Mouse (Mus musculus) left cerebral cortex, adult 18-20 months (tissue): ENCODE data around the gene Zfp872. TPM values are rescaled to one million over a fixed set of nuclear protein-coding genes. Genes with fewer than 3 reads are reported as not detected.
"Not testable (repeated sequence)": the region's sequence is repeated elsewhere in the genome, so short reads cannot be mapped to it uniquely, and the experiment has no call there.

Experiments
- DNase-seq, 2 experiments: peaks; one replicate each; pipeline ENCODE4 v3.0.0; 2021 to 2022; ENCODE audit warnings: low spot score in 2 of 2, mixed read lengths in 1 of 2
- long read RNA-seq, 2 experiments: library from polyadenylated mRNA; stranded (forward); transcript quantifications; one replicate each; pipeline ENCODE4 v2.0.0; 2021
- total RNA-seq, 2 experiments: library from RNA; stranded (reverse); gene quantifications; 2 replicates each; pipeline ENCODE4 v1.2.3; 2021

Zfp872 gene
- total RNA-seq = not detected
- long read RNA-seq, experiment 1 = 0 reads
- long read RNA-seq, experiment 2 = 0 reads

GRCm38 (mm10) chr9:22188025-22188611 lies at the start of gene Zfp872:
Zfp872 (plus strand) TSS chr9:22188090.
- peak; percentile 29 to 35 for DNase-seq

- DNase-seq = peak in 1 of 2 experiments; percentile 43
Measured at GRCm38 (mm10) chr9:22138480-22138879, 49.4 kb upstream of the Zfp872 start.

- no peak for DNase-seq
Measured at GRCm38 (mm10) chr9:22139746-22140145, 48.1 kb upstream of the Zfp872 start.

- DNase-seq = peak; percentile 91 to 94
Measured at GRCm38 (mm10) chr9:22143108-22144037, 44.5 kb upstream of the Zfp872 start.

GRCm38 (mm10) chr9:22144304-22144965 lies 43.5 kb upstream of the Zfp872 start:
- no peak for DNase-seq

GRCm38 (mm10) chr9:22149426-22150248 lies 38.3 kb upstream of the Zfp872 start:
- DNase-seq = no peak

GRCm38 (mm10) chr9:22150249-22150693 lies 37.6 kb upstream of the Zfp872 start:
- not testable (repeated sequence) for DNase-seq

- DNase-seq = no peak
Measured at GRCm38 (mm10) chr9:22150946-22151345, 36.9 kb upstream of the Zfp872 start.

- DNase-seq = no peak
Measured at GRCm38 (mm10) chr9:22153810-22154209, 34.1 kb upstream of the Zfp872 start.

- DNase-seq = peak; percentile 75 to 81
Measured at GRCm38 (mm10) chr9:22155614-22156013, 32.3 kb upstream of the Zfp872 start.

GRCm38 (mm10) chr9:22156497-22157245 lies 31.2 kb upstream of the Zfp872 start, which contains the start of gene Pigyl:
Pigyl (plus strand) TSS chr9:22156846.
- DNase-seq = peak; percentile 98 to 99

GRCm38 (mm10) chr9:22157516-22158265 lies 30.2 kb upstream of the Zfp872 start:
- peak in 1 of 2 experiments; percentile 11 for DNase-seq

- no peak for DNase-seq
Measured at GRCm38 (mm10) chr9:22161299-22161698, 26.6 kb upstream of the Zfp872 start.

- DNase-seq = no peak
Measured at GRCm38 (mm10) chr9:22162305-22162704, 25.6 kb upstream of the Zfp872 start.

- DNase-seq = no peak
Measured at GRCm38 (mm10) chr9:22162912-22163311, 25.0 kb upstream of the Zfp872 start.

GRCm38 (mm10) chr9:22164711-22165668 lies 22.9 kb upstream of the Zfp872 start:
- DNase-seq = peak; percentile 59 to 66

GRCm38 (mm10) chr9:22165964-22166363 lies 21.9 kb upstream of the Zfp872 start:
- no peak for DNase-seq

GRCm38 (mm10) chr9:22166686-22167085 lies 21.2 kb upstream of the Zfp872 start:
- no peak for DNase-seq
